Mouse (Mus musculus) kidney, embryonic 16.5 days (tissue): Measurements from ENCODE around the gene Cdh12. TPM values are rescaled to one million over a fixed set of nuclear protein-coding genes. Genes with fewer than 3 reads are reported as not detected.
"Not testable (repeated sequence)": the region's sequence is repeated elsewhere in the genome, so short reads cannot be mapped to it uniquely, and the experiment has no call there.

Source experiments
- ATAC-seq: fragments of 200-750 bp; cut with Nextera tagmentation; 2 replicates; pipeline ENCODE4 v1.8.0; 2017; ENCODE audit warnings: moderate TSS enrichment; ENCODE audit not compliant: low FRiP score, low TSS enrichment
- H3K27ac ChIP-seq: fragments of 300-500 bp; sonication (generic); 2 replicates; pipeline ENCODE4 v1.5.1; 2014; ENCODE audit warnings: low read length
- H3K27me3 ChIP-seq: fragments of 300-500 bp; sonication (generic); 2 replicates; pipeline ENCODE4 v1.6.1; 2014; ENCODE audit warnings: low read length, control low read depth, mixed read lengths; ENCODE audit not compliant: insufficient read depth
- H3K36me3 ChIP-seq: fragments of 300-500 bp; sonication (generic); 2 replicates; pipeline ENCODE4 v1.6.1; 2014; ENCODE audit warnings: low read length, control low read depth, mixed read lengths; ENCODE audit not compliant: insufficient read depth
- H3K4me1 ChIP-seq: fragments of 300-500 bp; sonication (generic); 2 replicates; pipeline ENCODE4 v1.6.1; 2014; ENCODE audit warnings: low read length, control low read depth, mixed read lengths; ENCODE audit not compliant: insufficient read depth
- H3K4me2 ChIP-seq: fragments of 300-500 bp; sonication (generic); replicated peaks from 2 replicates; pipeline ENCODE4 v1.6.1; 2014; ENCODE audit warnings: low read depth, low read length
- H3K4me3 ChIP-seq: fragments of 300-500 bp; sonication (generic); 2 replicates; pipeline ENCODE4 v1.5.1; 2014; ENCODE audit warnings: mild to moderate bottlenecking, low read length
- H3K9ac ChIP-seq: fragments of 300-500 bp; sonication (generic); replicated peaks from 2 replicates; pipeline ENCODE4 v1.6.1; 2014; ENCODE audit warnings: low read length
- H3K9me3 ChIP-seq: fragments of 300-500 bp; sonication (generic); 2 replicates; pipeline ENCODE4 v1.6.1; 2016; ENCODE audit warnings: low read length, control low read depth
- WGBS: fragments of 180-500 bp; shearing (Covaris S2); extraction: QIAGEN DNeasy Blood & Tissue Kit; methylation state at CpG from one replicate; pipeline ENCODE4 v1.1.7; 2014; 5-methylcytosine and 5-hydroxymethylcytosine counted together
- polyA plus RNA-seq: library from polyadenylated mRNA; unstranded; fragments of >200 nt; fragmentation: Nextera tagmentation; extraction: Ambion mirVana; gene quantifications from 2 replicates; pipeline ENCODE4 v1.2.1, GENCODE M21; 2015

Gene Cdh12
- polyA plus RNA-seq, 1 experiment from 2014 or later, result 0.06 TPM

DNA sequence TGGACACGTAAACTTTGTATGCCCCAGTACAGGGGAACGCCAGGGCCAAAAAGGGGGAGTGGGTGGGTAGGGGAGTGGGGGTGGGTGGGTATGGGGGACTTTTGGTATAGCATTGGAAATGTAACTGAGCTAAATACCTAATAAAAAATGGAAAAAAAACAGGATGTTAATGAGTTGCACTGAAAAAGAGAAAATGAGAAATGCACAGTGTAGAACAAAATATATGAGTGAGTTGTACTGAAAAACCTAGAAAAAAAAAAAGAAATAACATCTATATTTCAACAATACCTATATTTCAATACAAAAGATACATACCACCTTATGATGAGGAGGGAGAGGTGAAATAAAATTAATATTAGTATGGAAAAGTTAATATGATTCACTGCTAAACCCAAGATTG is 665.7 kb downstream of the Cdh12 start:
- not testable (repeated sequence) for ATAC-seq, H3K9me3 ChIP-seq, H3K4me3 ChIP-seq, H3K27ac ChIP-seq, H3K4me1 ChIP-seq, H3K9ac ChIP-seq, H3K4me2 ChIP-seq, H3K36me3 ChIP-seq, H3K27me3 ChIP-seq
- no CpG with 5 or more reads among the region's 2 CpGs for WGBS

DNA sequence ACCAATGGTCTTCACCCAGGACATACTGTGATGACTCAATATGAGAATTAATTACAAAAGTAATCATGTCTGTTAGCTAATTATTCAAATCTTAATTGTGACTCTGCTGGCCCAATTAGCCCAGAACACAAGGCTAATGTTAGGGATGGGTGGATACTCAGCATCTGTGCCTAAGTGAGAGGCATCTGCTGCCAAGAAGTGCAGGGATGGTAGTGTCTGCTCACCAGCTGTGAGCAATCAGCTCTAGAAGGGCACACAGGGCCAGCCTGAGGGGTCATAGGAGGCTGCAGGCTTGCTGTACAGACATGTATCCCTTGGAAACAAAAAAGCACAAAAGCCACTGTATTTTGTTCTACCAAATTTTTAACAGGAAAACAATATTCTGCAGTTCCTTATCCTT is 681.6 kb downstream of the Cdh12 start:
- Histone ChIP-seq H3K4me1 (no peaks in the 10 kb centered on the region), H3K27me3 (no peaks in the 10 kb centered on the region)
- ATAC-seq, result no peak

DNA sequence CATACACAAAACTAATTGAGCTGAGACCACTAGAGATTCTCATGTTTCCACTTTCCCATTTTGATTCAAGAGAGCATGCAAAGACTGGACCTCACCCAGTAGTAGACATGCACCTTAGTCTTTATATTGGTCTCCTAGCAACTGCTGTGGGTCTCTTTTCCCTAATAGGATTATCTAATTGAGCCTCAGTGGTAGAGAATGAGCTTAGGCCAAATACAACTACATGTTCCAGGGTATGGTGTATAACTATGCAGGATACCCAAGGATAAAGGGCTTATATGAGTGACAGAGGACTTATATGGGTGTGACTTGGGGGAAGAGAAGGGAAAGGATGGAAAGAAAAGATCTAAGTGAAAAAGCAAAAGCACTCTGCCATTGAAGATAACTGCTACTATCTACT is 683.9 kb downstream of the Cdh12 start:
- Histone ChIP-seq H3K27ac (no peak overlapping the region), H3K4me1 (no peaks in the 10 kb centered on the region), H3K4me2 (no peak overlapping the region), H3K27me3 (no peaks in the 10 kb centered on the region), H3K9me3 (no peaks in the 10 kb centered on the region), H3K36me3 (no peaks in the 10 kb centered on the region), H3K4me3 (no peak overlapping the region), H3K9ac (no peak overlapping the region)
- no peak for ATAC-seq

More for the DNA sequence above, 681.6 kb downstream of the Cdh12 start:
- no peak overlapping the region for H3K4me2 ChIP-seq
- no peak overlapping the region for H3K4me3 ChIP-seq
- H3K9me3 ChIP-seq, result no peaks in the 10 kb centered on the region
- no peaks in the 10 kb centered on the region for H3K36me3 ChIP-seq
- no peak overlapping the region for H3K27ac ChIP-seq
- no peak overlapping the region for H3K9ac ChIP-seq

GRCm38 (mm10) chr15:21146896-21147295 is 697.8 kb downstream of the Cdh12 start:
- Histone ChIP-seq H3K9ac (no peak overlapping the region), H3K27me3 (no peaks in the 10 kb centered on the region), H3K4me1 (no peaks in the 10 kb centered on the region), H3K4me3 (no peak overlapping the region), H3K4me2 (no peak overlapping the region), H3K27ac (no peak overlapping the region), H3K9me3 (peaks cover 3% of the 10 kb centered on the region; the same call in 1 of the 2 replicates), H3K36me3 (no peaks in the 10 kb centered on the region)
- WGBS, result 68% methylated on average over 4 of the region's 4 CpGs
- no peak for ATAC-seq

- no peaks in the 10 kb centered on the region for H3K27me3 ChIP-seq
- no peak overlapping the region for H3K9ac ChIP-seq
- H3K9me3 ChIP-seq, result no peaks in the 10 kb centered on the region
- no peak overlapping the region for H3K4me3 ChIP-seq
- H3K27ac ChIP-seq, result no peak overlapping the region
- ATAC-seq, result no peak
- no peaks in the 10 kb centered on the region for H3K4me1 ChIP-seq
- H3K36me3 ChIP-seq, result no peaks in the 10 kb centered on the region
- 94% methylated on average over 3 of the region's 3 CpGs for WGBS
- no peak overlapping the region for H3K4me2 ChIP-seq
These were observed 704.5 kb downstream of the Cdh12 start for GRCm38 (mm10) chr15:21153602-21154001.

GRCm38 (mm10) chr15:21179727-21180126 is 730.7 kb downstream of the Cdh12 start:
- Histone ChIP-seq H3K36me3 (no peaks in the 10 kb centered on the region), H3K27ac (no peak overlapping the region), H3K4me2 (no peak overlapping the region), H3K27me3 (no peaks in the 10 kb centered on the region), H3K4me1 (no peaks in the 10 kb centered on the region), H3K9ac (no peak overlapping the region), H3K9me3 (no peaks in the 10 kb centered on the region), H3K4me3 (no peak overlapping the region)
- no peak for ATAC-seq
- WGBS, result 67% methylated on average over 5 of the region's 5 CpGs

DNA sequence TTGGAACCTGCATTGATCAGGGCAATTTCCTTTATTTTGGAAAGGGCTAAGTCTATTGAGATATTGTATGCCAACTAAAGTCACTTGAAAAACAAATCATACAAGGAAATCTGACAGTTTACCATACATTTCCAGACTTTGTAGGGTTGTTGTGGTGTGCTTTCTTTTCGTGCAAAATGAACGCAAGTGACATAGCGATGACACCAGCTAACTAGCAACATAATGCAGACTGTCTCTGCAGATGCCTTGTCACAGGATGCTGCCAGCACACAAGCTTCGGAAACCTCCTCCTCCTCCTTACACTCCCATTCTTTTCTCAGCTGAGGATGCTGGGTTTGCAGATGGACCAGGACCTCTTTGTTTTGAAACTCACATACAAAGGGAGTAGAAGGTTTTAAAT is 731.1 kb downstream of the Cdh12 start:
- WGBS, result 62% methylated on average over 4 of the region's 4 CpGs
- H3K27ac ChIP-seq, result no peak overlapping the region
- H3K9me3 ChIP-seq, result no peaks in the 10 kb centered on the region
- H3K4me3 ChIP-seq, result no peak overlapping the region
- no peaks in the 10 kb centered on the region for H3K27me3 ChIP-seq
- no peak overlapping the region for H3K4me2 ChIP-seq
- H3K36me3 ChIP-seq, result no peaks in the 10 kb centered on the region
- no peak overlapping the region for H3K9ac ChIP-seq
- H3K4me1 ChIP-seq, result no peaks in the 10 kb centered on the region
- ATAC-seq, result no peak

- Histone ChIP-seq H3K36me3 (no peaks in the 10 kb centered on the region), H3K4me3 (no peak overlapping the region), H3K9me3 (no peaks in the 10 kb centered on the region), H3K27me3 (no peaks in the 10 kb centered on the region), H3K27ac (no peak overlapping the region), H3K4me1 (no peaks in the 10 kb centered on the region), H3K4me2 (no peak overlapping the region), H3K9ac (no peak overlapping the region)
- WGBS, result 62% methylated on average over 1 of the region's 1 CpGs
- no peak for ATAC-seq
These were observed 736.7 kb downstream of the Cdh12 start for GRCm38 (mm10) chr15:21185799-21186198.

DNA sequence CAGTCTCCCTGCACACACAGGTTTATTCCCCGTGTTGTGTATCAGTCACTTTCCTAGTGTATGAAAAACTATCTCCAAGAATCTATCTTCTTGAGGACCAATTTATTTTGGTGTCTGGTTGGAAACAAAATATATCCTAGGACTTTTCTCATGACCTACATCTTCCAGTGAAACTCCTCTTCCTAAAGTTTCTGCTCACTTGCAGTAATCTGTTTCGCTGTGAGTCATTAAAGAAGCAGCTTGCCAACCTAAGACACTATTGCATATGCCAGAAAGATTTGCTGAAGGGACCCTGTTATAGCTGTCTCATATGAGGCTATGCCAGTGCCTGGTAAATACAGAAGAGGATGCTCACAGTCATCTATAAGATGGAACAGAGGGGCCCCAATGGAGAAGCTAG is 761.0 kb downstream of the Cdh12 start:
- not testable (repeated sequence) for H3K4me2 ChIP-seq, H3K27me3 ChIP-seq, ATAC-seq, H3K4me1 ChIP-seq, H3K4me3 ChIP-seq, H3K9me3 ChIP-seq, H3K36me3 ChIP-seq, H3K9ac ChIP-seq, H3K27ac ChIP-seq
- 84% methylated on average over 2 of the region's 2 CpGs for WGBS

DNA sequence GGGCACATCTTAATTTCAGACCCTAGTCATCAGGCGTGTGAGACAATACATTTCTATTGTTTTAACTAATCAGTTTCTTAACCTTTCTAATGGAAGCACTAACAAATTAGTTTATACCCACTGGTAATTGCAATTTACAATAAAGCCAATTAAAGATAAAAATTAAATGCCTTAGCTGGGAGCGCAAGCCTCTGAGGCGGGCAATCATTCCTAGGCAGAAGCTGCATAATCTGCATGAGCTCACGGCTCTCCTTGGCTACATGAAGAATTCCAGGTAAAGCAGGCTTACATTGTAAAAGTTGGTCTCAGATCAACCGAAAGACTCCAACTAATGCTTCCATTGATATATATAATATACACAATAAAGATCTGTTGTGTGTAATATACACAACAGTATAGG is 773.9 kb downstream of the Cdh12 start:
- no peaks in the 10 kb centered on the region for H3K4me1 ChIP-seq
- no peak overlapping the region for H3K27ac ChIP-seq
- no peak overlapping the region for H3K4me3 ChIP-seq
- no peaks in the 10 kb centered on the region for H3K36me3 ChIP-seq
- no peak overlapping the region for H3K9ac ChIP-seq
- no peak overlapping the region for H3K4me2 ChIP-seq
- WGBS, result 92% methylated on average over 5 of the region's 5 CpGs
- H3K27me3 ChIP-seq, result no peaks in the 10 kb centered on the region
- no peaks in the 10 kb centered on the region for H3K9me3 ChIP-seq
- ATAC-seq, result no peak

- Histone ChIP-seq H3K27me3 (no peaks in the 10 kb centered on the region), H3K27ac (no peak overlapping the region), H3K9me3 (no peaks in the 10 kb centered on the region), H3K4me2 (no peak overlapping the region), H3K9ac (no peak overlapping the region), H3K4me1 (no peaks in the 10 kb centered on the region), H3K4me3 (no peak overlapping the region), H3K36me3 (no peaks in the 10 kb centered on the region)
- ATAC-seq, result no peak
- 77% methylated on average over 2 of the region's 2 CpGs for WGBS
These were observed 812.3 kb downstream of the Cdh12 start for GRCm38 (mm10) chr15:21261318-21261717.
